Mouse (Mus musculus): Measurements from ENCODE around the gene Mttp.

DNA sequence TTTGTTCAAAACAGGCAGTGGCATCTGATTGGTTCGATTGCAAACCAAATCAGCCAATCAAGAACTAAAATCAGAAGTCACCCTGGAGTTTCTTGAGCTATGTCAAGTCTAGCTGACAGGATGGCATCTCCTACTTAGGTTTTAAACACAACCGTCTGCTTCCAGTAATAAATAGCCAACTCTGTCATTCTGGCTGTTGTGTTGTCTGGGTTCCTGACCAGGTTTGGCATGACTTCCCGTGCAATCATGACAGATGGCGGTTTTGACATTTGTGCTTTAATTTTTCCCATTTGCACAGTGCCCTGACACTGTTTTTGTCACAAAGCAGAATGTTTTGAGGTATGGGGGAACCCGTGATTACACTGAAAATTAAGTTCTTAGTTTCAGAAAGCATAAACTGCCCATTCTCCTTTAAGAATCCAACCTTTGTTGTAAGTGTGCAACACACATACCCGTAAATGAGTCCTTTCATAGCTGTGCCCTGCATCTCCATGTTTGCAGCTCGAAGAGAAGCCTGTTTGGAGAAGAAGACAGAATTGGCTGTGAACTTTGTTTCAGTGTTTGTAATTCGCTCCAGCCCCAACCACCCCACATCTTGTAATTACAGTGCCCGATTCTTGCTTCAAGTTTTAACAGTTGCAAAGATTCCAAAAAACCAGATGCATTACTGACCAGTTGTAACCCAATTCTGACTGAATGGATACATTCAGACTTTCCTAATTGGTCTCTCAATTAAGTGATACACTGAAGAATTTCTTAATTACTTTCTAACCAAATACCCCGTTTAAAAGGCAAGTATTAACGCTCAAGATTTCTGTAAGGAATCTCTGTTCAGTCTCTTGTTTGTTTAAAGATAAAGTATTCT, 67.1 kb downstream of the Mttp start:
- TF ChIP-seq POLR2A (IDR thresholded peaks at IDR 0.05; ENCODE audit: insufficient read depth, low read length): no peak
- no peak for TF ChIP-seq CTCF (IDR thresholded peaks at IDR 0.05; ENCODE audit: low read depth, low read length)
